Mouse (Mus musculus): ENCODE data around the gene Ryr2.
"Not testable (repeated sequence)": the region's sequence is repeated elsewhere in the genome, so short reads cannot be mapped to it uniquely, and the experiment has no call there.

DNA sequence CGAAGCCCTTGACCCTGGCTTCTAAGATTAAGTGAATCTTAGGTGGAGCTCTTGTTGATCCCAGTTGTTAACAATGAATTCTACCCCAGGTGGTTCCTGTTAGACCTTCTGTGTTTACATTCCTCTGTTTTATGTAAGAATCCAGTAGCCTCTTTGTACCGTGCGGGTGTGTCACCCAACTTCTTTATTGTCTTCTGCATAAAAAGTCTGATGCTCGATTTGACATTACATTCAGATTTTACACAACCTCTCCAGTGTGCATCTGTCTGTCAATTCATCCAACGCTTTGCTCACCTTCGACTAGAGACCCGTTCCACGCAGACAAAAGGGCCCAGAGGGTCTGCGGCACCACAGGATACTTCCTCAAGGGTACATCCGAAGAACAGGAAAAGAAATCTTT is 29.7 kb upstream of the Ryr2 start:
- TF ChIP-seq EP300, CTCF (IDR thresholded peaks at IDR 0.05; ENCODE audit: low read depth): not testable (repeated sequence)
